ENCODE assay signal across 9 mouse cellular contexts in genomic region chr12:102647839-102648564, GRCm38 (mm10). TPM values are rescaled to one million over a fixed set of nuclear protein-coding genes. Genes with fewer than 3 reads are reported as not detected.
A peak's percentile ranks its signal among the peaks of the same experiment; 100 is the strongest.
DNase-seq lines count a peak whose midpoint lies in the region; ATAC-seq and TF ChIP-seq lines count a peak whose summit lies in the region.
"Had no signal": no experiment of that assay in that cellular context is flagged by ENCODE, and none has a peak within 500 bp of the region (broad histone marks: within the 10 kb centered on the region; RNA-seq: fewer than 3 reads in every experiment).

No protein-coding gene starts in this region.

- H3K4me3 ChIP-seq in cerebellum, adult 2 months (replicated peaks; ENCODE audit: insufficient read depth, low read depth, low read length) = no peak overlapping the region
- no peak overlapping the region for H3K4me3 ChIP-seq in heart, embryonic 15.5 days
- no peak overlapping the region for H3K4me3 ChIP-seq in liver, adult 2 months (ENCODE audit: insufficient read depth, low read depth, low read length)
- H3K4me3 ChIP-seq: limb, embryonic 15.5 days had no signal

- TF ChIP-seq CTCF in cerebellum, adult 2 months (IDR thresholded peaks at IDR 0.05; ENCODE audit: borderline replicate concordance, insufficient read depth, low read depth, low read length) = no peak
- no peak for TF ChIP-seq CTCF in liver, adult 2 months (IDR thresholded peaks at IDR 0.05; ENCODE audit: low read depth, low read length)

- no peaks in the 10 kb centered on the region for H3K9me3 ChIP-seq in heart, embryonic 15.5 days (replicated peaks)
- H3K9me3 ChIP-seq: limb, embryonic 15.5 days had no signal

- no peak for TF ChIP-seq POLR2A in cerebellum, adult 2 months (IDR thresholded peaks at IDR 0.05; ENCODE audit: borderline replicate concordance, insufficient read depth, low read length)
- no peak for TF ChIP-seq POLR2A in liver, adult 2 months (IDR thresholded peaks at IDR 0.05; ENCODE audit: extremely low read depth, insufficient read depth, low read length)

- H3K4me1 ChIP-seq in cerebellum, adult 2 months (ENCODE audit: control insufficient read depth, insufficient read depth, low read length) = peaks cover 75% of the 10 kb centered on the region
- peaks cover 56% of the 10 kb centered on the region for H3K4me1 ChIP-seq in heart, embryonic 15.5 days (replicated peaks)
- peaks cover 26% of the 10 kb centered on the region for H3K4me1 ChIP-seq in liver, adult 2 months (ENCODE audit: control insufficient read depth, insufficient read depth, low read length)

- no peaks in the 10 kb centered on the region for H3K36me3 ChIP-seq in heart, embryonic 15.5 days
- no peaks in the 10 kb centered on the region for H3K36me3 ChIP-seq in liver, adult 2 months (ENCODE audit: control insufficient read depth, insufficient read depth, low read length)
- H3K36me3 ChIP-seq: limb, embryonic 15.5 days had no signal

- peaks cover 5% of the 10 kb centered on the region; the same call in 1 of the 2 replicates for H3K79me2 ChIP-seq in liver, adult 2 months (ENCODE audit: control insufficient read depth, insufficient read depth, low read length)

- WGBS in cerebellum, adult 2 months = 66% methylated on average over 14 of the region's 14 CpGs
- WGBS in heart, embryonic 15.5 days = 64% methylated on average over 14 of the region's 14 CpGs
- WGBS in liver, adult 2 months = 38% methylated on average over 14 of the region's 14 CpGs

- H3K4me2 ChIP-seq in heart, embryonic 15.5 days = no peak overlapping the region
- H3K4me2 ChIP-seq: limb, embryonic 15.5 days had no signal

- H3K27me3 ChIP-seq in cerebellum, adult 2 months (ENCODE audit: control insufficient read depth, insufficient read depth, low read length) = no peaks in the 10 kb centered on the region
- H3K27me3 ChIP-seq in heart, embryonic 15.5 days = no peaks in the 10 kb centered on the region
- H3K27me3 ChIP-seq in liver, adult 2 months (ENCODE audit: control insufficient read depth, insufficient read depth, low read length) = no peaks in the 10 kb centered on the region
- H3K27me3 ChIP-seq: limb, embryonic 15.5 days had no signal

- no peak overlapping the region for H3K27ac ChIP-seq in cerebellum, adult 2 months (ENCODE audit: insufficient read depth, low read length)
- no peak overlapping the region for H3K27ac ChIP-seq in heart, embryonic 15.5 days
- no peak overlapping the region for H3K27ac ChIP-seq in liver, adult 2 months (replicated peaks; ENCODE audit: insufficient read depth, low read depth, low read length)
- H3K27ac ChIP-seq: limb, embryonic 15.5 days had no signal

- peak overlapping the region; percentile 27; the same call in 1 of the 2 replicates for H3K9ac ChIP-seq in heart, embryonic 15.5 days
- no peak overlapping the region for H3K9ac ChIP-seq in liver, adult 2 months (ENCODE audit: low read depth, low read length)
- H3K9ac ChIP-seq: limb, embryonic 15.5 days had no signal

- DNase-seq in cerebellum, adult 2 months = peak; percentile 58 to 72
- DNase-seq in cerebellum, adult 9-10 months = no peak
- DNase-seq in liver, adult 2 months (ENCODE audit: extremely low read depth, low read depth, low spot score) = peak; percentile 82
- no peak for DNase-seq in right cerebral cortex, adult 18-20 months
- no peak for DNase-seq in embryo, embryonic 9.5 days (ENCODE audit: extremely low spot score)
- no peak for DNase-seq in right cerebral cortex, adult 2 months (ENCODE audit: low spot score in 2 of 2)

- ATAC-seq in heart, embryonic 15.5 days (replicated peaks; ENCODE audit: insufficient number of reproducible peaks, insufficient read depth, low FRiP score, low read depth) = no peak
- 0 out of 2 replicates have a peak, but pooled peaks have one; percentile 14 for ATAC-seq in monocyte, adult 5-6 weeks (replicated peaks; ENCODE audit: insufficient number of reproducible peaks, low FRiP score, low TSS enrichment, poor library complexity, severe bottlenecking)

RNA-seq across cellular contexts. Expression of gene Itpk1, which starts 56.7 kb away (rescaled TPM):
- polyA plus RNA-seq in cerebellum, adult 2 months (2012; rRNA removed) = 64.9 and 67.6 TPM in 2 replicates
- 4.8 and 9.2 TPM in 2 replicates for polyA plus RNA-seq in heart, embryonic 15.5 days (2015; fragmentation: Nextera tagmentation; extraction: Ambion mirVana)
- total RNA-seq in liver, adult 2 months (2014; rRNA removed) = 7.9 and 8.3 TPM in 2 replicates
- polyA plus RNA-seq in liver, adult 2 months (2012; rRNA removed) = 21.0 and 22.8 TPM in 2 replicates
- 21.2 to 31.3 TPM (median 22.5 TPM) in 3 replicates for total RNA-seq in monocyte, adult 5-6 weeks (2017)

Comparison
In these comparisons a context has a peak if more than half of its experiments do, and no peak if none do; other contexts are left out.
1. DNase-seq: peak in cerebellum, adult 2 months (2 of 2) and liver, adult 2 months (single experiment); none in cerebellum, adult 9-10 months (single experiment), right cerebral cortex, adult 18-20 months (single experiment), embryo, embryonic 9.5 days (single experiment) and right cerebral cortex, adult 2 months (0 of 2).